Mouse (Mus musculus) fat pad, adult 2 months (tissue): ENCODE measurements around the gene Map1b.

Source experiments
- DNase-seq: peaks from one replicate; pipeline ENCODE4 v3.0.0-alpha.2; 2011; ENCODE audit warnings: low read depth, low spot score; ENCODE audit errors: extremely low read depth

Map1b gene

GRCm38 (mm10) chr13:99537908-99538513 lies 21.7 kb upstream of the Map1b start:
- no peak for DNase-seq

GRCm38 (mm10) chr13:99528456-99528855 lies 12.1 kb upstream of the Map1b start:
- no peak for DNase-seq

- no peak for DNase-seq
These were observed 11.6 kb upstream of the Map1b start for GRCm38 (mm10) chr13:99527936-99528335.

GRCm38 (mm10) chr13:99525491-99525890 lies 9.2 kb upstream of the Map1b start:
- DNase-seq, result no peak

- no peak for DNase-seq
These were observed 1.5 kb upstream of the Map1b start for GRCm38 (mm10) chr13:99517836-99518235.

GRCm38 (mm10) chr13:99515736-99516447 lies 448 bp downstream of the Map1b start:
- DNase-seq, result no peak

GRCm38 (mm10) chr13:99514917-99515591 lies 1.3 kb downstream of the Map1b start:
- no peak for DNase-seq

GRCm38 (mm10) chr13:99513990-99514389 lies 2.4 kb downstream of the Map1b start:
- no peak for DNase-seq

- no peak for DNase-seq
These were observed 3.2 kb downstream of the Map1b start for GRCm38 (mm10) chr13:99513138-99513537.

- DNase-seq, result no peak
These were observed 6.4 kb downstream of the Map1b start for GRCm38 (mm10) chr13:99509896-99510295.

- DNase-seq, result no peak
These were observed 9.8 kb downstream of the Map1b start for GRCm38 (mm10) chr13:99506580-99506962.

GRCm38 (mm10) chr13:99505826-99506579 lies 10.3 kb downstream of the Map1b start:
- DNase-seq, result no peak

GRCm38 (mm10) chr13:99503370-99503979 lies 12.9 kb downstream of the Map1b start:
- no peak for DNase-seq

- DNase-seq, result no peak
These were observed 13.4 kb downstream of the Map1b start for GRCm38 (mm10) chr13:99502911-99503310.

- DNase-seq, result no peak
These were observed 14.1 kb downstream of the Map1b start for GRCm38 (mm10) chr13:99502126-99502744.

- DNase-seq, result no peak
These were observed 14.9 kb downstream of the Map1b start for GRCm38 (mm10) chr13:99501393-99501792.

- no peak for DNase-seq
These were observed 15.7 kb downstream of the Map1b start for GRCm38 (mm10) chr13:99500609-99501008.

- no peak for DNase-seq
These were observed 16.6 kb downstream of the Map1b start for GRCm38 (mm10) chr13:99499764-99500163.

GRCm38 (mm10) chr13:99496106-99496505 lies 20.2 kb downstream of the Map1b start:
- DNase-seq, result no peak

- no peak for DNase-seq
These were observed 21.9 kb downstream of the Map1b start for GRCm38 (mm10) chr13:99494416-99494815.
